Comparison of ENCODE assay signal across 12 mouse cellular contexts in genomic region chr10:111770027-111770426, GRCm38 (mm10).
DNase-seq lines count a peak whose midpoint lies in the region; TF ChIP-seq lines count a peak whose summit lies in the region.
"Had no signal": no experiment of that assay in that cellular context is flagged by ENCODE, and none has a peak within 500 bp of the region (broad histone marks: within the 10 kb centered on the region; RNA-seq: fewer than 3 reads in every experiment).

No protein-coding gene starts in this region.

- no peaks in the 10 kb centered on the region for H3K9me3 ChIP-seq in MEL (replicated peaks; ENCODE audit: insufficient read depth, low read length)
- H3K9me3 ChIP-seq: embryonic facial prominence, embryonic 15.5 days; limb, embryonic 12.5 days; megakaryocyte, embryonic 14.5 days had no signal

- TF ChIP-seq POLR2A in MEL (IDR thresholded peaks at IDR 0.05; ENCODE audit: control insufficient read depth in 1 of 2, insufficient read depth in 1 of 2, low read depth in 1 of 2, low read length in 2 of 2, poor library complexity in 1 of 2), result no peak

- no peak for TF ChIP-seq EP300 in MEL (IDR thresholded peaks at IDR 0.05; ENCODE audit: low read depth in 1 of 2, low read length in 2 of 2)

- no peaks in the 10 kb centered on the region for H3K27me3 ChIP-seq in MEL (ENCODE audit: control insufficient read depth in 1 of 2, insufficient read depth in 2 of 2, low read length in 2 of 2)
- H3K27me3 ChIP-seq: embryonic facial prominence, embryonic 15.5 days; limb, embryonic 12.5 days; megakaryocyte, embryonic 14.5 days had no signal

- DNase-seq in heart, postnatal 14 days, result peak; percentile 22 to 42
- DNase-seq in heart, postnatal 25 days (ENCODE audit: low spot score), result no peak
- DNase-seq in MEL (ENCODE audit: low read depth, low spot score), result peak; percentile 5
- peak; percentile 29 to 54 for DNase-seq in adrenal gland, postnatal 36 days
- peak; percentile 54 to 56 for DNase-seq in kidney, postnatal 25 days
- DNase-seq in testis, postnatal 14 days (ENCODE audit: low spot score), result no peak
- no peak for DNase-seq in layer of hippocampus, postnatal 36 days
- DNase-seq in left cerebral cortex, postnatal 36 days (ENCODE audit: low spot score in 2 of 2), result no peak
- DNase-seq: cerebellum, adult 11-12 months had no signal

- intact Hi-C loops in heart, postnatal 14 days (cut with DNase I), result loop anchor here (5.0 kb wide), 1 partner anchor 263 kb away; the partner anchor contains the start of gene Phlda1
- intact Hi-C loops in heart, postnatal 25 days (cut with DNase I), result no loop called here
- intact Hi-C loops in left cerebral cortex, postnatal 36 days (cut with DNase I), result no loop called here

- no peaks in the 10 kb centered on the region for H3K36me3 ChIP-seq in MEL (ENCODE audit: control insufficient read depth in 1 of 2, insufficient read depth in 2 of 2, low read length in 2 of 2)
- H3K36me3 ChIP-seq: embryonic facial prominence, embryonic 15.5 days; limb, embryonic 12.5 days had no signal

- H3K79me2 ChIP-seq in MEL (ENCODE audit: control insufficient read depth, insufficient read depth, low read length, poor library complexity), result no peaks in the 10 kb centered on the region

- H3K27ac ChIP-seq in MEL (ENCODE audit: control insufficient read depth, low read depth, low read length), result no peak overlapping the region
- H3K27ac ChIP-seq: embryonic facial prominence, embryonic 15.5 days; limb, embryonic 12.5 days had no signal

- H3K9ac ChIP-seq in MEL (ENCODE audit: control insufficient read depth, low read depth, low read length, poor library complexity, severe bottlenecking), result no peak overlapping the region
- H3K9ac ChIP-seq: embryonic facial prominence, embryonic 15.5 days; limb, embryonic 12.5 days had no signal

- TF ChIP-seq RAD21 in MEL (IDR thresholded peaks at IDR 0.05; ENCODE audit: low read depth, low read length), result no peak

- H3K4me1 ChIP-seq in MEL (ENCODE audit: control insufficient read depth in 1 of 2, insufficient read depth in 2 of 2, low read length in 2 of 2), result no peaks in the 10 kb centered on the region

- no peak for TF ChIP-seq CTCF in MEL (IDR thresholded peaks at IDR 0.05 in 2 of 3, conservative IDR thresholded peaks at IDR 0.05 in 1 of 3; ENCODE audit: control insufficient read depth in 1 of 3, insufficient read depth in 1 of 3, low read depth in 2 of 3, low read length in 3 of 3, poor library complexity in 1 of 3, severe bottlenecking in 1 of 3)

- no peak overlapping the region for H3K4me3 ChIP-seq in MEL (ENCODE audit: control insufficient read depth in 1 of 2, insufficient read depth in 1 of 2, low read depth in 2 of 2, low read length in 2 of 2)
- H3K4me3 ChIP-seq: embryonic facial prominence, embryonic 15.5 days; limb, embryonic 12.5 days; megakaryocyte, embryonic 14.5 days had no signal

TF ChIP-seq in MEL, 35 proteins besides CTCF, POLR2A, EP300 and RAD21:
- TF ChIP-seq TAL1 (IDR thresholded peaks at IDR 0.05; ENCODE audit: low read length) (no peak), E2F4 (IDR thresholded peaks at IDR 0.05; ENCODE audit: borderline replicate concordance, low read depth, low read length) (no peak), TBP (IDR thresholded peaks at IDR 0.05; ENCODE audit: low read depth, low read length) (no peak), MXI1 (IDR thresholded peaks at IDR 0.05; ENCODE audit: low read depth, low read length) (no peak), JUND (IDR thresholded peaks at IDR 0.05; ENCODE audit: low read depth, low read length) (no peak), ETS1 (IDR thresholded peaks at IDR 0.05; ENCODE audit: low read depth, low read length) (no peak)

Comparison
In these comparisons a context has a peak if more than half of its experiments do, and no peak if none do; other contexts are left out.
1. DNase-seq: peak in heart, postnatal 14 days (2 of 2), MEL (single experiment), adrenal gland, postnatal 36 days (2 of 2) and kidney, postnatal 25 days (2 of 2); none in heart, postnatal 25 days (single experiment), testis, postnatal 14 days (single experiment), layer of hippocampus, postnatal 36 days (0 of 2) and left cerebral cortex, postnatal 36 days (0 of 2).